ENCODE assay signal across 9 mouse cellular contexts in the genomic region with DNA sequence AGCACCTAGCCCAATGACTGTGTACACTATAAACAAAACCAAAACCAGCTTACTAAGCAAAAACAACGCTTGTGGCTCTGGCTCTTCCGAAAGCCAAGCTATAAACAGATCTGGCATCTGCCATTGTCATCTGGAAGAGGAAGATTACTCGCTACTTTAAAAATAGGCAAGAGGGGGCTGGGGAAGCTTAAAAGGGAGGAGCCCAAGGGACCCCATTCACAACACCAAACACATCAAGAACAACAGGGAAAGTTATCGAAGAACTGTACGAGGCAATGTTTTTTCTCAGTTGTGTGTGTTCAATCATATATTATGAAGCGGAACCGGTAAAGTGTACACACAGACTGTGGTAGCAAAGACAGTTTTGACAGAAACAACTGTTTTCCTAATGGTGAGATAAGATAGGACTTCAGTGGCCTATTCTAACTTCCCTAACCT. TPM values are rescaled to one million over a fixed set of nuclear protein-coding genes. Genes with fewer than 3 reads are reported as not detected.
DNase-seq lines count a peak whose midpoint lies in the region; ATAC-seq and TF ChIP-seq lines count a peak whose summit lies in the region.
"Had no signal": no experiment of that assay in that cellular context is flagged by ENCODE, and none has a peak within 500 bp of the region (broad histone marks: within the 10 kb centered on the region; RNA-seq: fewer than 3 reads in every experiment).

No protein-coding gene starts in this region.

- H3K27ac ChIP-seq in forebrain, embryonic 10.5 days: no peak overlapping the region
- H3K27ac ChIP-seq in forebrain, embryonic 12.5 days: no peak overlapping the region
- H3K27ac ChIP-seq in midbrain, embryonic 12.5 days (replicated peaks): no peak overlapping the region
- H3K27ac ChIP-seq in midbrain, postnatal 0 days (ENCODE audit: low read depth, low read length): no peak overlapping the region
- no peak overlapping the region for H3K27ac ChIP-seq in limb, embryonic 14.5 days (replicated peaks; ENCODE audit: low read depth, low read length)

- H3K4me1 ChIP-seq in forebrain, embryonic 10.5 days: peaks cover 20% of the 10 kb centered on the region
- H3K4me1 ChIP-seq in forebrain, embryonic 12.5 days: peaks cover 14% of the 10 kb centered on the region
- H3K4me1 ChIP-seq in midbrain, embryonic 12.5 days: peaks cover 15% of the 10 kb centered on the region
- no peaks in the 10 kb centered on the region for H3K4me1 ChIP-seq in midbrain, postnatal 0 days (ENCODE audit: insufficient read depth, low read length)
- H3K4me1 ChIP-seq in limb, embryonic 14.5 days (ENCODE audit: control insufficient read depth, insufficient read depth, low read length): peaks cover 13% of the 10 kb centered on the region

- H3K4me3 ChIP-seq in forebrain, embryonic 10.5 days: peak overlapping the region; percentile 57; the same call in 1 of the 2 replicates
- no peak overlapping the region for H3K4me3 ChIP-seq in forebrain, embryonic 12.5 days (replicated peaks)
- no peak overlapping the region for H3K4me3 ChIP-seq in midbrain, embryonic 12.5 days
- no peak overlapping the region for H3K4me3 ChIP-seq in midbrain, postnatal 0 days (ENCODE audit: low read depth, low read length)
- no peak overlapping the region for H3K4me3 ChIP-seq in limb, embryonic 14.5 days (replicated peaks; ENCODE audit: low read length)

- WGBS in forebrain, embryonic 10.5 days: 93% methylated on average over 7 of the region's 7 CpGs
- WGBS in forebrain, embryonic 12.5 days: 92% methylated on average over 7 of the region's 7 CpGs
- 92% methylated on average over 7 of the region's 7 CpGs for WGBS in midbrain, embryonic 12.5 days
- 86% methylated on average over 7 of the region's 7 CpGs for WGBS in midbrain, postnatal 0 days
- 90% methylated on average over 7 of the region's 7 CpGs for WGBS in limb, embryonic 14.5 days

- no peak overlapping the region for H3K4me2 ChIP-seq in forebrain, embryonic 12.5 days
- H3K4me2 ChIP-seq in midbrain, embryonic 12.5 days (replicated peaks): peak overlapping the region; percentile 70
- H3K4me2 ChIP-seq in midbrain, postnatal 0 days (ENCODE audit: low read depth, low read length, poor library complexity, severe bottlenecking): no peak overlapping the region
- peak overlapping the region; percentile 5; the same call in 1 of the 2 replicates for H3K4me2 ChIP-seq in limb, embryonic 14.5 days (replicated peaks; ENCODE audit: low read depth, low read length, severe bottlenecking)

- no peak for TF ChIP-seq CTCF in midbrain, postnatal 0 days (IDR thresholded peaks at IDR 0.05)

- no peaks in the 10 kb centered on the region for H3K9me3 ChIP-seq in forebrain, embryonic 10.5 days
- no peaks in the 10 kb centered on the region for H3K9me3 ChIP-seq in forebrain, embryonic 12.5 days
- H3K9me3 ChIP-seq in midbrain, embryonic 12.5 days: no peaks in the 10 kb centered on the region
- no peaks in the 10 kb centered on the region for H3K9me3 ChIP-seq in midbrain, postnatal 0 days (ENCODE audit: low read length)
- no peaks in the 10 kb centered on the region for H3K9me3 ChIP-seq in limb, embryonic 14.5 days (ENCODE audit: control insufficient read depth, low read length)

- no peaks in the 10 kb centered on the region for H3K27me3 ChIP-seq in forebrain, embryonic 10.5 days (ENCODE audit: poor library complexity, severe bottlenecking)
- H3K27me3 ChIP-seq in forebrain, embryonic 12.5 days: no peaks in the 10 kb centered on the region
- no peaks in the 10 kb centered on the region for H3K27me3 ChIP-seq in midbrain, embryonic 12.5 days
- no peaks in the 10 kb centered on the region for H3K27me3 ChIP-seq in midbrain, postnatal 0 days (ENCODE audit: insufficient read depth, low read length)
- no peaks in the 10 kb centered on the region for H3K27me3 ChIP-seq in limb, embryonic 14.5 days (ENCODE audit: control insufficient read depth, insufficient read depth, low read length)

- no peak for ATAC-seq in forebrain, embryonic 12.5 days (ENCODE audit: low FRiP score)
- no peak for ATAC-seq in midbrain, embryonic 12.5 days (ENCODE audit: low FRiP score, low read depth)
- ATAC-seq in midbrain, postnatal 0 days (ENCODE audit: low FRiP score): no peak
- no peak for ATAC-seq in limb, embryonic 14.5 days (ENCODE audit: low FRiP score, low read depth)

- intact Hi-C loops in left cerebral cortex, postnatal 25 days (cut with DNase I): no loop called here

- no peak for DNase-seq in forebrain, embryonic 10.5 days (ENCODE audit: extremely low spot score, low spot score)
- no peak for DNase-seq in midbrain, postnatal 0 days (ENCODE audit: low spot score)
- DNase-seq in limb, embryonic 14.5 days (ENCODE audit: low spot score): peak; percentile 3
- peak; percentile 75 for DNase-seq in skeletal muscle tissue, adult 2 months (ENCODE audit: low read depth, low spot score)
- DNase-seq in thymus, postnatal 36 days: no peak
- DNase-seq in left cerebral cortex, postnatal 25 days (ENCODE audit: low spot score in 2 of 2): no peak
- DNase-seq: thymus, adult 18-20 months had no signal

- H3K36me3 ChIP-seq in forebrain, embryonic 10.5 days (replicated peaks): peaks cover 22% of the 10 kb centered on the region
- peaks cover 15% of the 10 kb centered on the region for H3K36me3 ChIP-seq in forebrain, embryonic 12.5 days (replicated peaks)
- peaks cover 20% of the 10 kb centered on the region; the same call in 1 of the 2 replicates for H3K36me3 ChIP-seq in midbrain, embryonic 12.5 days
- peaks cover 15% of the 10 kb centered on the region for H3K36me3 ChIP-seq in midbrain, postnatal 0 days (ENCODE audit: insufficient read depth, low read length)
- peaks cover 16% of the 10 kb centered on the region for H3K36me3 ChIP-seq in limb, embryonic 14.5 days (ENCODE audit: control insufficient read depth, insufficient read depth, low read length)

- TF ChIP-seq POLR2A in limb, embryonic 14.5 days (IDR thresholded peaks at IDR 0.05; ENCODE audit: borderline replicate concordance, extremely low read depth, insufficient read depth, insufficient read length): no peak

- no peak overlapping the region for H3K9ac ChIP-seq in forebrain, embryonic 12.5 days
- no peak overlapping the region for H3K9ac ChIP-seq in midbrain, embryonic 12.5 days (replicated peaks)
- H3K9ac ChIP-seq in midbrain, postnatal 0 days (replicated peaks; ENCODE audit: low read length, poor library complexity, severe bottlenecking): no peak overlapping the region
- H3K9ac ChIP-seq in limb, embryonic 14.5 days (ENCODE audit: low read depth, low read length, severe bottlenecking): no peak overlapping the region

RNA-seq across cellular contexts. Expression of gene Abcc5, which starts 1.9 kb away (rescaled TPM):
- polyA plus RNA-seq in forebrain, embryonic 10.5 days (2016; fragmentation: Nextera tagmentation; extraction: Ambion mirVana): 57.1 and 59.8 TPM in 2 replicates
- 102 and 120 TPM in 2 replicates for polyA plus RNA-seq in forebrain, embryonic 12.5 days (2016; fragmentation: Nextera tagmentation; extraction: Ambion mirVana)
- 122 and 138 TPM in 2 replicates for polyA plus RNA-seq in midbrain, embryonic 12.5 days (2016; fragmentation: Nextera tagmentation; extraction: Ambion mirVana)
- 68.7 and 90.1 TPM in 2 replicates for total RNA-seq in midbrain, postnatal 0 days (2014; rRNA removed)
- 98.7 and 110 TPM in 2 replicates for polyA plus RNA-seq in midbrain, postnatal 0 days (2015; fragmentation: Nextera tagmentation; extraction: Ambion mirVana)
- 223 and 274 TPM in 2 replicates for polyA plus RNA-seq in limb, embryonic 14.5 days (2012; rRNA removed)
- 73.1 and 91.5 TPM in 2 replicates for polyA plus RNA-seq in limb, embryonic 14.5 days (2014; fragmentation: Nextera tagmentation; extraction: Ambion mirVana)
- total RNA-seq in left cerebral cortex, postnatal 25 days (2021): 100 to 1,000 TPM; 209 to 242 TPM

Comparison
In these comparisons a context has a peak if more than half of its experiments do, and no peak if none do; other contexts are left out.
1. H3K4me2 ChIP-seq: peak in midbrain, embryonic 12.5 days (single experiment) and limb, embryonic 14.5 days (single experiment); none in forebrain, embryonic 12.5 days (single experiment) and midbrain, postnatal 0 days (single experiment).
2. DNase-seq: peak in limb, embryonic 14.5 days (single experiment) and skeletal muscle tissue, adult 2 months (single experiment); none in forebrain, embryonic 10.5 days (single experiment), midbrain, postnatal 0 days (single experiment), thymus, postnatal 36 days (0 of 2) and left cerebral cortex, postnatal 25 days (0 of 2).